Mouse (Mus musculus) limb, embryonic 11.5 days (tissue): ENCODE data around the gene Clec2h. TPM values are rescaled to one million over a fixed set of nuclear protein-coding genes. Genes with fewer than 3 reads are reported as not detected.

Source experiments
- ATAC-seq: fragments of 200-750 bp; cut with Nextera tagmentation; 2 replicates; pipeline ENCODE4 v1.8.0; 2017; ENCODE audit warnings: low read depth; ENCODE audit not compliant: insufficient number of reproducible peaks, low FRiP score, low TSS enrichment
- DNase-seq: peaks from one replicate; pipeline ENCODE4 v3.0.0-alpha.2; 2015; ENCODE audit warnings: low spot score
- H3K27ac ChIP-seq: fragments of 300-500 bp; sonication (generic); replicated peaks from 2 replicates; pipeline ENCODE4 v1.5.1; 2014; ENCODE audit warnings: low read depth, mild to moderate bottlenecking, low read length
- H3K27me3 ChIP-seq: fragments of 300-500 bp; sonication (generic); 2 replicates; pipeline ENCODE4 v1.6.1; 2014; ENCODE audit warnings: mild to moderate bottlenecking, low read length, mixed read lengths; ENCODE audit not compliant: control insufficient read depth, insufficient read depth
- H3K36me3 ChIP-seq: fragments of 300-500 bp; sonication (generic); 2 replicates; pipeline ENCODE4 v1.6.1; 2014; ENCODE audit warnings: mild to moderate bottlenecking, low read length, moderate library complexity, mixed read lengths; ENCODE audit not compliant: control insufficient read depth, insufficient read depth
- H3K4me1 ChIP-seq: fragments of 300-500 bp; sonication (generic); 2 replicates; pipeline ENCODE4 v1.6.1; 2014; ENCODE audit warnings: low read length, mixed read lengths; ENCODE audit not compliant: control insufficient read depth, insufficient read depth
- H3K4me2 ChIP-seq: fragments of 300-500 bp; sonication (generic); 2 replicates; pipeline ENCODE4 v1.6.1; 2014; ENCODE audit warnings: low read depth, mild to moderate bottlenecking, moderate library complexity; ENCODE audit not compliant: severe bottlenecking
- H3K4me3 ChIP-seq: fragments of 300-500 bp; sonication (generic); 2 replicates; pipeline ENCODE4 v1.5.1; 2014; ENCODE audit warnings: low read depth, low read length
- H3K9ac ChIP-seq: fragments of 300-500 bp; sonication (generic); 2 replicates; pipeline ENCODE4 v1.6.1; 2014; ENCODE audit warnings: mild to moderate bottlenecking, low read length
- H3K9me3 ChIP-seq: fragments of 300-500 bp; sonication (generic); 2 replicates; pipeline ENCODE4 v1.6.1; 2016; ENCODE audit warnings: low read length; ENCODE audit not compliant: control insufficient read depth
- WGBS: fragments of 180-500 bp; shearing (Covaris S2); extraction: QIAGEN DNeasy Blood & Tissue Kit; methylation state at CpG from one replicate; pipeline ENCODE4 v1.1.7; 2014; 5-methylcytosine and 5-hydroxymethylcytosine counted together
- polyA plus RNA-seq: library from polyadenylated mRNA; unstranded; fragments of >200 nt; fragmentation: Nextera tagmentation; extraction: Ambion mirVana; gene quantifications from 2 replicates; pipeline ENCODE4 v1.2.1, GENCODE M21; 2014

Clec2h gene
- polyA plus RNA-seq, 1 experiment from 2014 or later: not detected

- Histone ChIP-seq H3K27me3 (no peaks in the 10 kb centered on the region), H3K4me3 (no peak overlapping the region), H3K4me2 (no peak overlapping the region), H3K4me1 (no peaks in the 10 kb centered on the region), H3K27ac (no peak overlapping the region), H3K36me3 (no peaks in the 10 kb centered on the region), H3K9ac (no peak overlapping the region), H3K9me3 (no peaks in the 10 kb centered on the region)
- ATAC-seq (no peak), DNase-seq (no peak)
- WGBS: 49% methylated on average over 4 of the region's 4 CpGs
These were observed 7.8 kb downstream of the Clec2h start for GRCm38 (mm10) chr6:128669936-128670335.

GRCm38 (mm10) chr6:128679574-128679973, 17.4 kb downstream of the Clec2h start:
- no peaks in the 10 kb centered on the region for H3K9me3 ChIP-seq
- H3K9ac ChIP-seq: no peak overlapping the region
- H3K4me3 ChIP-seq: no peak overlapping the region
- H3K4me2 ChIP-seq: no peak overlapping the region
- no peak for ATAC-seq
- H3K27me3 ChIP-seq: no peaks in the 10 kb centered on the region
- no peaks in the 10 kb centered on the region for H3K4me1 ChIP-seq
- H3K27ac ChIP-seq: no peak overlapping the region
- no peaks in the 10 kb centered on the region for H3K36me3 ChIP-seq
- no peak for DNase-seq

GRCm38 (mm10) chr6:128701691-128702090, 39.5 kb downstream of the Clec2h start:
- Histone ChIP-seq H3K4me1 (no peaks in the 10 kb centered on the region), H3K9me3 (no peaks in the 10 kb centered on the region), H3K27me3 (no peaks in the 10 kb centered on the region), H3K4me3 (no peak overlapping the region), H3K27ac (no peak overlapping the region), H3K9ac (no peak overlapping the region), H3K36me3 (no peaks in the 10 kb centered on the region), H3K4me2 (no peak overlapping the region)
- ATAC-seq (no peak), DNase-seq (no peak)
- WGBS: 92% methylated on average over 3 of the region's 3 CpGs

- WGBS: 86% methylated on average over 4 of the region's 4 CpGs
- Histone ChIP-seq H3K9me3 (no peaks in the 10 kb centered on the region), H3K4me2 (no peak within 1 kb of the TSS), H3K4me1 (no peaks in the 10 kb centered on the region), H3K27me3 (no peaks in the 10 kb centered on the region), H3K9ac (no peak within 1 kb of the TSS), H3K27ac (no peak within 1 kb of the TSS), H3K4me3 (no peak within 1 kb of the TSS), H3K36me3 (no peaks in the 10 kb centered on the region)
- ATAC-seq (no peak), DNase-seq (no peak)
These were observed 60.8 kb downstream of the Clec2h start, which contains the start of gene Klrb1 for GRCm38 (mm10) chr6:128722959-128723358. Gene Klrb1, minus strand, starts transcription at chr6:128723059.

Other genes with a start within 250 kb of the Clec2h start
- gene Itfg2, start 237.5 kb upstream of the Clec2h start, polyA plus RNA-seq: 35.0 and 35.3 TPM in 2 replicates
- 671 and 692 TPM in 2 replicates for gene Fkbp4, start 223.7 kb upstream of the Clec2h start, polyA plus RNA-seq
- gene Pzp, start 135.7 kb upstream of the Clec2h start, polyA plus RNA-seq: 0.03 TPM in 1 of 2 replicates, not detected in the other
- gene A2ml1, start 80.8 kb upstream of the Clec2h start, polyA plus RNA-seq: not detected in 2 replicates
- not detected in 2 replicates for gene Klrb1a, start 38.9 kb upstream of the Clec2h start, polyA plus RNA-seq
- not detected in 2 replicates for gene Klrb1, start 60.7 kb downstream of the Clec2h start, polyA plus RNA-seq
- not detected in 2 replicates for gene Klrb1c, start 126.8 kb downstream of the Clec2h start, polyA plus RNA-seq
- gene Gm44511, start 163.9 kb downstream of the Clec2h start, polyA plus RNA-seq: not detected in 2 replicates
- not detected in 2 replicates for gene Klrb1b, start 163.9 kb downstream of the Clec2h start, polyA plus RNA-seq
- gene Clec2i, start 225.2 kb downstream of the Clec2h start, polyA plus RNA-seq: not detected in 2 replicates
- gene BC035044, start 228.7 kb downstream of the Clec2h start, polyA plus RNA-seq: 0.58 and 0.96 TPM in 2 replicates